In the genomic region with DNA sequence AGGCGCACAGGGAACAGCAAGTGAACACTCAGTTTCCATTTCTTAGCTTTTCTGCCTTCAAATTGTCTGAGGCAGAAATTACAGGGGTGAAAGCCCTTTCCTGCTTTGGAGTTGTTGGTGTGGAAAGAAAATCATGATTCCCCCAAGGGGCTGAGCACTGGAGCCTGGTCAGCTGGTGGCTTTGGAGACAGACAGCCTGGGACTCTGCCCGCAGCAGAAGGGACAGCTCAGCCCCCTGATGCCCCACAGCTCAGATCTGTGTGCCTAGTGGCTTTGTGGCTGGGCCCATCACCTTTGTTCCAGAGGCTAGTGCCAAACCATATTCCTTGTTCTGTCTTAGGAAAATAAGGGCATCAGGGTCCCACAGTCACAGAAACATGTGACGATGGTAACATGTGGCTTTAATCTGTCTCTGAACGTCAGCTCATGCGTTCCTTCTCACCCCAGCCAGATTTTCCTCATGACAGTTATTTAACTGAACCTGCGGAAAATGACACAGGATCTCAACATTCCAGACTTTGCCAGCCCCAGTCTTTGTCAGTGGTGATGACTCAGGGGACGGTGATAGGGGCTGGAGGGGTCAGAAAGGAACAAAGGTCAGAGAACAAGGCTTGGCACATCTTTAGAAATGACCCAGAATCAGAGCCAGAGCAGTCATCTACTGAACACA, we compare ENCODE assay signal across 14 mouse cellular contexts. TPM values are rescaled to one million over a fixed set of nuclear protein-coding genes. Genes with fewer than 3 reads are reported as not detected.
DNase-seq lines count a peak whose midpoint lies in the region; ATAC-seq and TF ChIP-seq lines count a peak whose summit lies in the region.
"Had no signal": no experiment of that assay in that cellular context is flagged by ENCODE, and none has a peak within 500 bp of the region (broad histone marks: within the 10 kb centered on the region; RNA-seq: fewer than 3 reads in every experiment).

No protein-coding gene starts in this region.

- intact Hi-C loops in heart, adult 2 months (cut with DNase I), result no loop called here

- peak overlapping the region; percentile 1; the same call in 1 of the 2 replicates for H3K27ac ChIP-seq in heart, adult 2 months
- H3K27ac ChIP-seq in lung, postnatal 0 days (ENCODE audit: low read length), result no peak overlapping the region
- H3K27ac ChIP-seq in embryonic facial prominence, embryonic 13.5 days, result peak overlapping the region; percentile 78
- H3K27ac ChIP-seq: heart, embryonic 15.5 days had no signal

- no peaks in the 10 kb centered on the region for H3K36me3 ChIP-seq in heart, adult 2 months (ENCODE audit: control insufficient read depth, insufficient read depth, low read length)
- H3K36me3 ChIP-seq in lung, postnatal 0 days (ENCODE audit: insufficient read depth, low read length), result no peaks in the 10 kb centered on the region
- no peaks in the 10 kb centered on the region for H3K36me3 ChIP-seq in embryonic facial prominence, embryonic 13.5 days
- H3K36me3 ChIP-seq: heart, embryonic 15.5 days had no signal

- H3K27me3 ChIP-seq in heart, adult 2 months (ENCODE audit: control insufficient read depth, insufficient read depth, low read length), result no peaks in the 10 kb centered on the region
- no peaks in the 10 kb centered on the region for H3K27me3 ChIP-seq in lung, postnatal 0 days (replicated peaks; ENCODE audit: insufficient read depth, low read length)
- no peaks in the 10 kb centered on the region for H3K27me3 ChIP-seq in embryonic facial prominence, embryonic 13.5 days
- H3K27me3 ChIP-seq: heart, embryonic 15.5 days had no signal

- no peak for TF ChIP-seq CTCF in heart, adult 2 months (IDR thresholded peaks at IDR 0.05)
- no peak for TF ChIP-seq CTCF in lung, postnatal 0 days (IDR thresholded peaks at IDR 0.05)

- H3K9ac ChIP-seq in heart, adult 2 months (ENCODE audit: low read depth, low read length), result no peak overlapping the region
- H3K9ac ChIP-seq in lung, postnatal 0 days (replicated peaks; ENCODE audit: low read depth), result no peak overlapping the region
- H3K9ac ChIP-seq in embryonic facial prominence, embryonic 13.5 days, result peak overlapping the region; percentile 32; the same call in 1 of the 2 replicates
- H3K9ac ChIP-seq: heart, embryonic 15.5 days had no signal

- no peak for TF ChIP-seq POLR2A in heart, adult 2 months (IDR thresholded peaks at IDR 0.05; ENCODE audit: insufficient read depth, low read depth, low read length)

- H3K79me2 ChIP-seq in heart, adult 2 months (replicated peaks; ENCODE audit: control insufficient read depth, insufficient read depth, low read length), result no peaks in the 10 kb centered on the region

- 51% methylated on average over 7 of the region's 7 CpGs for WGBS in heart, adult 2 months
- 44% methylated on average over 7 of the region's 7 CpGs for WGBS in lung, postnatal 0 days
- WGBS in embryonic facial prominence, embryonic 13.5 days, result 17% methylated on average over 7 of the region's 7 CpGs

- peaks cover 1% of the 10 kb centered on the region for H3K4me1 ChIP-seq in heart, adult 2 months (ENCODE audit: control insufficient read depth, insufficient read depth, low read length)
- no peaks in the 10 kb centered on the region for H3K4me1 ChIP-seq in lung, postnatal 0 days (ENCODE audit: insufficient read depth, low read depth, low read length)
- H3K4me1 ChIP-seq in embryonic facial prominence, embryonic 13.5 days, result peaks cover 20% of the 10 kb centered on the region
- H3K4me1 ChIP-seq: heart, embryonic 15.5 days had no signal

- H3K4me2 ChIP-seq in lung, postnatal 0 days (replicated peaks; ENCODE audit: low read depth, low read length), result no peak overlapping the region
- no peak overlapping the region for H3K4me2 ChIP-seq in embryonic facial prominence, embryonic 13.5 days
- H3K4me2 ChIP-seq: heart, embryonic 15.5 days had no signal

- no peak for TF ChIP-seq EP300 in heart, adult 2 months (IDR thresholded peaks at IDR 0.05; ENCODE audit: insufficient read depth, low read depth, low read length)
- TF ChIP-seq EP300 in lung, postnatal 0 days (IDR thresholded peaks at IDR 0.05), result no peak

- H3K9me3 ChIP-seq in lung, postnatal 0 days (ENCODE audit: low read length), result no peaks in the 10 kb centered on the region
- no peaks in the 10 kb centered on the region for H3K9me3 ChIP-seq in embryonic facial prominence, embryonic 13.5 days
- H3K9me3 ChIP-seq: heart, embryonic 15.5 days had no signal

- ATAC-seq in lung, postnatal 0 days, result peak; percentile 16; the same call in 1 of the 2 replicates
- ATAC-seq in embryonic facial prominence, embryonic 13.5 days (ENCODE audit: insufficient number of reproducible peaks, insufficient read depth, low FRiP score, low TSS enrichment, low read depth), result no peak

- no peak overlapping the region for H3K4me3 ChIP-seq in heart, adult 2 months
- H3K4me3 ChIP-seq in lung, postnatal 0 days (ENCODE audit: low read depth, low read length), result no peak overlapping the region
- no peak overlapping the region for H3K4me3 ChIP-seq in embryonic facial prominence, embryonic 13.5 days
- H3K4me3 ChIP-seq: heart, embryonic 15.5 days had no signal

- DNase-seq in heart, adult 2 months, result peak; percentile 36 to 41
- DNase-seq in heart, adult 8-10 months (ENCODE audit: low spot score), result no peak
- peak; percentile 21 for DNase-seq in lung, postnatal 0 days (ENCODE audit: low spot score)
- DNase-seq in lung, postnatal 10 days, result no peak
- DNase-seq in left cerebral cortex, adult 11 months (ENCODE audit: low spot score), result no peak
- DNase-seq in cerebellum, postnatal 36 days, result no peak
- DNase-seq: cerebellum, adult 2 months; kidney, adult 18-20 months; lung, adult 2 months; thymus, postnatal 36 days had no signal

RNA-seq across cellular contexts. Expression of a gene that starts 9.3 kb away (rescaled TPM):
- total RNA-seq in heart, adult 2 months (2021), result under 1 TPM; 0.42 to 0.96 TPM
- polyA plus RNA-seq in heart, adult 2 months (2012; rRNA removed), result 1.5 and 2.2 TPM in 2 replicates
- total RNA-seq in heart, adult 8-10 months (2022), result under 1 TPM; 0.31 to 0.79 (median 0.59) TPM
- 1.6 and 3.0 TPM in 2 replicates for polyA plus RNA-seq in lung, postnatal 0 days (2015; fragmentation: Nextera tagmentation; extraction: Ambion mirVana)
- 2.4 and 3.2 TPM in 2 replicates for polyA plus RNA-seq in embryonic facial prominence, embryonic 13.5 days (2015; fragmentation: Nextera tagmentation; extraction: Ambion mirVana)

RNA-seq across cellular contexts. Expression of a gene that starts 36.8 kb away (rescaled TPM):
- total RNA-seq in heart, adult 2 months (2021), result 10 to 100 TPM; 14.0 to 15.3 TPM
- polyA plus RNA-seq in heart, adult 2 months (2012; rRNA removed), result 21.0 and 21.4 TPM in 2 replicates
- total RNA-seq in heart, adult 8-10 months (2022), result 10 to 100 TPM; 15.6 to 18.2 (median 16.7) TPM
- polyA plus RNA-seq in lung, postnatal 0 days (2015; fragmentation: Nextera tagmentation; extraction: Ambion mirVana), result 4.3 and 5.6 TPM in 2 replicates
- polyA plus RNA-seq in embryonic facial prominence, embryonic 13.5 days (2015; fragmentation: Nextera tagmentation; extraction: Ambion mirVana), result 15.1 and 16.9 TPM in 2 replicates

RNA-seq across cellular contexts. Expression of a gene that starts 44.0 kb away (rescaled TPM):
- total RNA-seq in heart, adult 2 months (2021), result not detected
- polyA plus RNA-seq in heart, adult 2 months (2012; rRNA removed), result 0.06 and 0.15 TPM in 2 replicates
- not detected for total RNA-seq in heart, adult 8-10 months (2022)
- polyA plus RNA-seq in lung, postnatal 0 days (2015; fragmentation: Nextera tagmentation; extraction: Ambion mirVana), result 0.10 and 0.18 TPM in 2 replicates
- 0.14 TPM in 1 of 2 replicates, not detected in the other for polyA plus RNA-seq in embryonic facial prominence, embryonic 13.5 days (2015; fragmentation: Nextera tagmentation; extraction: Ambion mirVana)
- total RNA-seq: left cerebral cortex, postnatal 10 days; megakaryocyte-erythroid progenitor cell, adult 5-6 weeks had no signal
- polyA plus RNA-seq: cerebellum, adult 2 months; heart, embryonic 15.5 days had no signal

Comparison
In these comparisons a context has a peak if more than half of its experiments do, and no peak if none do; other contexts are left out.
1. DNase-seq: peak in heart, adult 2 months (2 of 2) and lung, postnatal 0 days (single experiment); none in heart, adult 8-10 months (single experiment), lung, postnatal 10 days (single experiment), left cerebral cortex, adult 11 months (single experiment) and cerebellum, postnatal 36 days (0 of 2).